Mouse (Mus musculus): Measurements from ENCODE around the gene Map3k11.

- TF ChIP-seq CTCF (conservative IDR thresholded peaks at IDR 0.05; ENCODE audit: insufficient read depth, insufficient read length, low read depth, low read length) (no peak), POLR2A (IDR thresholded peaks at IDR 0.05; ENCODE audit: low read depth, low read length) (no peak)
These were observed 36.0 kb downstream of the Map3k11 start for GRCm38 (mm10) chr19:5724549-5724941.
